Mouse (Mus musculus) liver, adult 2 months (tissue): ENCODE data around the gene Asic4. TPM values are rescaled to one million over a fixed set of nuclear protein-coding genes. Genes with fewer than 3 reads are reported as not detected.

Experiments
- DNase-seq: peaks from one replicate; pipeline ENCODE4 v3.0.0-alpha.2; 2011; ENCODE audit warnings: low read depth, low spot score; ENCODE audit errors: extremely low read depth
- H3K27ac ChIP-seq: fragments of 200-500 bp; replicated peaks from 2 replicates; pipeline ENCODE4 v1.5.1; 2012; ENCODE audit warnings: low read depth, mild to moderate bottlenecking, control low read depth, inconsistent platforms, low read length; ENCODE audit not compliant: insufficient read depth
- H3K27me3 ChIP-seq: fragments of 200-500 bp; 2 replicates; pipeline ENCODE4 v1.6.1; 2012; ENCODE audit warnings: mild to moderate bottlenecking, moderate library complexity, low read length, inconsistent platforms; ENCODE audit not compliant: control insufficient read depth, insufficient read depth
- H3K36me3 ChIP-seq: fragments of 200-500 bp; 2 replicates; pipeline ENCODE4 v1.6.1; 2012; ENCODE audit warnings: low read length, inconsistent platforms; ENCODE audit not compliant: control insufficient read depth, insufficient read depth
- H3K4me1 ChIP-seq: fragments of 200-500 bp; 2 replicates; pipeline ENCODE4 v1.6.1; 2011; ENCODE audit warnings: low read length; ENCODE audit not compliant: control insufficient read depth, insufficient read depth
- H3K4me3 ChIP-seq: fragments of 200-500 bp; 2 replicates; pipeline ENCODE4 v1.5.1; 2011; ENCODE audit warnings: low read depth, mild to moderate bottlenecking, control low read depth, low read length, moderate library complexity; ENCODE audit not compliant: insufficient read depth
- H3K79me2 ChIP-seq: fragments of 200-500 bp; 2 replicates; pipeline ENCODE4 v1.6.1; 2012; ENCODE audit warnings: inconsistent platforms, mild to moderate bottlenecking, low read length, moderate library complexity; ENCODE audit not compliant: control insufficient read depth, insufficient read depth
- H3K9ac ChIP-seq: fragments of 200-500 bp; 2 replicates; pipeline ENCODE4 v1.6.1; 2012; ENCODE audit warnings: low read depth, mild to moderate bottlenecking, control low read depth, inconsistent platforms, low read length
- CTCF ChIP-seq: fragments of 200-500 bp; IDR thresholded peaks from 2 replicates; pipeline ENCODE4 v1.5.1; 2011; ENCODE audit warnings: low read depth, low read length, control low read depth
- POLR2A ChIP-seq: fragments of 200-500 bp; IDR thresholded peaks from 2 replicates; pipeline ENCODE4 v1.6.1; 2011; ENCODE audit warnings: low read length, control low read depth; ENCODE audit not compliant: insufficient read depth; ENCODE audit errors: extremely low read depth
- WGBS: fragments of 180-500 bp; shearing (Covaris S2); methylation state at CpG from one replicate; pipeline ENCODE4 v1.1.7; 2018; 5-methylcytosine and 5-hydroxymethylcytosine counted together
- polyA plus RNA-seq: library from polyadenylated mRNA; depleted of rRNA; stranded (reverse); fragments of >200 nt; gene quantifications from 2 replicates; pipeline ENCODE4 v1.2.3, GENCODE M21; 2012
- total RNA-seq: library from RNA; depleted of rRNA; stranded (reverse); fragments of >200 nt; gene quantifications from 2 replicates; pipeline ENCODE4 v1.2.3, GENCODE M21; 2014

Asic4 gene
- total and polyA plus RNA-seq, 2 experiments = not detected

DNA sequence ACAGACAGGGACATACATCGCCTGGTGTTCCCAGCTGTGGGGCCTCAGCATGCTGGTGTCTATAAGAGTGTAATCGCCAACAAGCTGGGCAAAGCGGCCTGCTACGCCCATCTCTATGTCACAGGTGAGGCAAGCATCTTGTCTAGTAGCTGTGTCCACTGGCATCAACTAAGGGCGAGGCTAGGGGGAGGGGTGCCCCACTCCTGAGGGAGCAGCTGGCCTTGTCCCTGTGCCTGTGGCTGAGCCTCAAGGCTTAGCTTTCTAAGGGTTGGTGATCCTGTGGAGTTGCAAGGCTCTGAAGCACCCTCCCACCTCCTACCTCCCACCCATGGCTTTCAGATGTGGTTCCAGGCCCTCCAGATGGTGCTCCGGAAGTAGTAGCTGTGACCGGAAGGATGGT is 40.3 kb upstream of the Asic4 start:
- TF ChIP-seq CTCF (no peak), POLR2A (no peak)
- H3K9ac ChIP-seq = no peak overlapping the region
- no peak for DNase-seq
- H3K27ac ChIP-seq = no peak overlapping the region
- no peaks in the 10 kb centered on the region for H3K4me1 ChIP-seq
- no peaks in the 10 kb centered on the region for H3K27me3 ChIP-seq
- WGBS = 92% methylated on average over 7 of the region's 7 CpGs
- no peaks in the 10 kb centered on the region for H3K79me2 ChIP-seq
- no peak overlapping the region for H3K4me3 ChIP-seq
- H3K36me3 ChIP-seq = no peaks in the 10 kb centered on the region

DNA sequence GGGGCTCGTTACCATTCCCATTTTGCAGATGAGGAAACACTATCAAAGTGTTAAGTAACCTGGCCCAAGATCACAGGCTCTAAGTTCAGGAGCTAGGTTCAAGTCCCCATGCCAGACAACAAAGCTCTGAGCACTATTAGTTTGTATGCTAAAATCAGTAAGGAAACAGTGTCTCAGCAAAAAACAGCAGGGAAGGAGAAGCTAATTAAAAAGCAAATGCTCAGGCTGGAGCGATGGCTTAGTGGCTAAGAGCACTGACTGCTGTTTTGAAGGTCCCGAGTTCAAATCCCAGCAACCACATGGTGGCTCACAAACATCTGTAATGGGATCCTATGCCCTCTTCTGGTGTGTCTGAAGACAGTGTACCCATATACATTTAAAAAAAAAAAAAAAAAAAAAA is 38.0 kb upstream of the Asic4 start:
- Histone ChIP-seq H3K4me1 (no peaks in the 10 kb centered on the region), H3K79me2 (no peaks in the 10 kb centered on the region), H3K27me3 (no peaks in the 10 kb centered on the region), H3K4me3 (no peak overlapping the region), H3K9ac (no peak overlapping the region), H3K27ac (no peak overlapping the region), H3K36me3 (no peaks in the 10 kb centered on the region)
- no peak for DNase-seq
- 94% methylated on average over 3 of the region's 3 CpGs for WGBS
- TF ChIP-seq POLR2A (no peak), CTCF (no peak)

DNA sequence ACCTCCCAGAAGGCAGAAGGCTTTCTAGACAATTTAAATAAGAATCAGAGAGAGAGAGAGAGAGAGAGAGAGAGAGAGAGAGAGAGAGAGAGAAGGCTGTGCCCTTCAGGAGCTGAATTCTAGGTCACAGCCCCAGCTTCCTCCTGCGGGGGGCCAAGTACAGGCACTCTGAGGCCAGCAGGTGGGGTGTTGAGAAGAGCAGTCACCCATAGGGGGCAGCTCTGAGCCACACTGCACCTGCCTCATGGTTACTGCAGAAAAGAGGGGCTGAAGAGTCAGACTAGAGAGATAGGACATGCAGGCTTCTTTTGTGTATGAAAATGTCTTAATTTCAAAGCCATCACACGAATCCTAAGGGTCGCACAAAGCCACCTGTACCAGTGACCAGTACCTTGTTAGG is 36.5 kb upstream of the Asic4 start:
- TF ChIP-seq CTCF (peak; percentile 60), POLR2A (no peak)
- H3K4me3 ChIP-seq = no peak overlapping the region
- WGBS = 71% methylated on average over 3 of the region's 3 CpGs
- no peak for DNase-seq
- no peaks in the 10 kb centered on the region for H3K36me3 ChIP-seq
- H3K27ac ChIP-seq = no peak overlapping the region
- H3K27me3 ChIP-seq = no peaks in the 10 kb centered on the region
- no peaks in the 10 kb centered on the region for H3K79me2 ChIP-seq
- no peaks in the 10 kb centered on the region for H3K4me1 ChIP-seq
- no peak overlapping the region for H3K9ac ChIP-seq

DNA sequence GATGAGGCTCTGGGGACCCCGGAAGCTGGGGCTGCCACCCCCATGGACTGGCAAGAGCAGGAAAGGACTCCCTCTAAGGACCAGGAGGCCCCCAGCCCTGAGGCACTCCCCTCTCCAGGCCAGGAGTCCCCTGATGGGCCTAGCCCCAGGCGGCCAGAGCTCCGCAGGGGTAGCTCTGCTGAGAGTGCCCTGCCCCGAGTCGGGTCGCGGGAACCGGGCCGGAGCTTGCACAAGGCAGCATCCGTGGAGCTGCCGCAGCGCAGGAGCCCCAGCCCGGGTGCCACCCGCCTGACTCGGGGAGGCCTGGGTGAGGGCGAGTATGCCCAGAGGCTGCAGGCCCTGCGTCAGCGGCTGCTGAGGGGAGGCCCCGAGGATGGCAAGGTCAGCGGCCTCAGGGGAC is 28.4 kb upstream of the Asic4 start:
- no peak overlapping the region for H3K4me3 ChIP-seq
- no peaks in the 10 kb centered on the region for H3K79me2 ChIP-seq
- no peaks in the 10 kb centered on the region for H3K36me3 ChIP-seq
- WGBS = 39% methylated on average over 20 of the region's 20 CpGs
- H3K4me1 ChIP-seq = no peaks in the 10 kb centered on the region
- DNase-seq = no peak
- H3K9ac ChIP-seq = no peak overlapping the region
- no peak for TF ChIP-seq CTCF
- no peak for TF ChIP-seq POLR2A
- H3K27ac ChIP-seq = no peak overlapping the region
- peaks cover 18% of the 10 kb centered on the region for H3K27me3 ChIP-seq

DNA sequence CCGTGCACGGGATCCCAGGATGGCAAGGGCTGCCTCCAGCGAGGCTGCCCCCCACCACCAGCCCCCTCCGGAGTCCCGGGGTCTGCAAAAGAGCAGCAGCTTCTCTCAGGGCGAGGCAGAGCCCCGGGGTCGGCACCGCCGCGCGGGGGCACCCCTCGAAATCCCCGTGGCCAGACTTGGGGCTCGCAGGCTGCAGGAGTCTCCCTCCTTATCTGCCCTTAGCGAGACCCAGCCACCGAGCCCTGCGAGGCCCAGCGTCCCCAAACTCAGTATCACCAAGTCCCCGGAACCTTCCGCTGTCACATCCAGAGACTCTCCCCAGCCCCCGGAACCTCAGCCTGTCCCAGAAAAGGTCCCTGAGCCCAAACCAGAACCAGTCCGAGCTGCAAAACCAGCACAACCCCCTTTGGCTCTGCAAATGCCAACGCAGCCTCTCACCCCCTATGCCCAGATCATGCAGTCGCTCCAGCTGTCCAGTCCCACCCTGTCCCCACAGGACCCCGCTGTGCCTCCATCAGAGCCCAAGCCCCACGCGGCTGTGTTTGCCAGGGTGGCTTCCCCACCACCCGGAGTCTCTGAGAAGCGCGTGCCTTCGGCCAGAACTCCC is 27.9 kb upstream of the Asic4 start:
- Histone ChIP-seq H3K27ac (no peak overlapping the region), H3K4me1 (no peaks in the 10 kb centered on the region), H3K27me3 (peaks cover 18% of the 10 kb centered on the region), H3K36me3 (no peaks in the 10 kb centered on the region), H3K79me2 (no peaks in the 10 kb centered on the region), H3K9ac (no peak overlapping the region), H3K4me3 (no peak overlapping the region)
- 10% methylated on average over 32 of the region's 32 CpGs for WGBS
- DNase-seq = no peak
- no peak for TF ChIP-seq CTCF
- TF ChIP-seq POLR2A = no peak

DNA sequence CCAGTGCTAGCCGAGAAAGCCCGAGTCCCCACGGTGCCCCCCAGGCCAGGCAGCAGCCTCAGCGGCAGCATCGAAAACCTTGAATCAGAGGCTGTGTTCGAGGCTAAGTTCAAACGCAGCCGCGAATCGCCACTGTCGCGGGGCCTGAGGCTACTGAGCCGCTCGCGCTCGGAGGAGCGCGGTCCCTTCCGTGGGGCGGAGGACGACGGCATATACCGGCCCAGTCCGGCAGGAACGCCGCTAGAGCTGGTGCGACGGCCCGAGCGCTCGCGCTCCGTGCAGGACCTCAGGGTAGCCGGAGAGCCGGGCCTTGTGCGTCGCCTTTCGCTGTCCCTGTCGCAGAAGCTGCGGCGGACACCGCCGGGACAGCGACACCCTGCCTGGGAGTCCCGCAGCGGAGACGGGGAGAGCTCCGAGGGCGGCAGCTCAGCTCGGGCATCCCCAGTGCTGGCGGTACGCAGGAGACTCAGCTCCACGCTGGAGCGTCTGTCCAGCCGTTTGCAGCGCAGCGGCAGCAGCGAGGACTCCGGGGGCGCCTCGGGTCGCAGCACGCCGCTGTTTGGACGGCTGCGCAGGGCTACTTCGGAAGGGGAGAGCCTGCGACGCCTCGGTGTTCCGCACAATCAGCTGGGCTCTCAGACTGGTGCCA is 27.3 kb upstream of the Asic4 start:
- WGBS = 2% methylated on average over 71 of the region's 71 CpGs
- Histone ChIP-seq H3K27me3 (peaks cover 18% of the 10 kb centered on the region), H3K9ac (no peak overlapping the region)

More for the DNA sequence above, 27.3 kb upstream of the Asic4 start:
- no peak for DNase-seq
- no peak for TF ChIP-seq CTCF
- H3K4me3 ChIP-seq = no peak overlapping the region
- no peaks in the 10 kb centered on the region for H3K36me3 ChIP-seq
- no peaks in the 10 kb centered on the region for H3K4me1 ChIP-seq
- no peak overlapping the region for H3K27ac ChIP-seq
- no peaks in the 10 kb centered on the region for H3K79me2 ChIP-seq
